Mouse (Mus musculus) kidney, adult 8-10 months (tissue): ENCODE measurements around the gene Golt1a.

Experiments
- DNase-seq, 2 experiments: peaks; one replicate each; pipeline ENCODE4 v3.0.0; 2022

Gene Golt1a

DNA sequence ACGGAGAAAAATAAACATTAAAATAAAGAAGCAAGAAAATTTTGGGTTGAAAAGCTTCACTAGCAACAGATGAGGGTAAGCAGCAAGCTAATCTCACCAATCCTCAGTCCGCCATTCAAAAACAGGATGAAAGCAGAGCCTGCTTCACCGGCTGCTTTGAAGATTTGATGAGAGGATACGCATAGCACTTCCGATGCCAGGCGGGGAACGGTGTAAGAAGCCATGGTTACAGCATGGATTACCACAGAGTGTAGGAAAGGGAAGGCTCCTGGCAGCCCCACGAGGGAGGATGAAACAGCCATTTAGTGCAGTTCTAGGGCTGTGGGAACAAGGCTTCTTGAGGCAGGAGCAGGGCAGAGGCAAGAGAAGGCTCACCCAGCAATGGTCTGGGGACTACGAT lies 42.2 kb downstream of the Golt1a start:
- DNase-seq = no peak

DNA sequence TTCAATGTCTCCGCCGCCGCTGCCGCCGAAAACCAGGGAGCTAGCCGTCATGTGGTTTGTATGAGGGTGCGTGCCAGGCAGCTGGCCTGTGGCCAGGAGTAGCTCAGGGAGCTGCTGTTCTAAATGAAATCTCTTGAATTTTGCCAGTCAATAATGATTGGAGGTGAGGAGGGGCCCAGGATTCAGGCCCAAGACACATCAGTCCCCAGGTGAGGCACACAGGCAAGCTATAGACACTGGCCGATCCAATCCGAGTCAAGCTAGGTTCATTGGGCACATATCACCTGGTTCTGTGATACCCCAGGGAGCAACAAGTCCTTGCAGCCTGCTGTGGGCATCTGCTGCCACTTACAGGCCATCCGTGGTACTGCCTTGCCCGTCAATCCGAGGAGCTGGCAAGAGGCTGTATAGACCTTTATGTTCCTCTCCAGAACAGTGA lies 43.8 kb downstream of the Golt1a start:
- DNase-seq = peak; percentile 78 to 89

DNA sequence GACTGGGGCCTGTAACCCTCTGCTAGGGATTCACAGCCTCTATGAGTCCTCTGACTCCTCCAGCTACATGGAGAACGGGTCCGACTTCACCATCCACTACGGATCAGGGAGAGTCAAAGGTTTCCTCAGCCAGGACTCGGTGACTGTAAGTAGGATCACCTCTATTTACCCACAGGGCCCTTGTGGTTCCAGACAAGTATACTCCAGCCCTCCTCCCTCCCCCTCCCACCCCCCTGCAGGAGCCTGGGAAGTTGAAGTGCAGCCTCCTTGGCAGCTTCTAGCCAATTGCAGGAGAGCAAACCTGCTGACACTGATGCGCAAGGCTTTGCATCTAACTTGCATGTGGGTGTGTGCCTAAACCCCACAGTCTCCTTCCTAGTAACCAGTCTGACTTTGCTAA lies 45.9 kb downstream of the Golt1a start:
- DNase-seq = no peak

DNA sequence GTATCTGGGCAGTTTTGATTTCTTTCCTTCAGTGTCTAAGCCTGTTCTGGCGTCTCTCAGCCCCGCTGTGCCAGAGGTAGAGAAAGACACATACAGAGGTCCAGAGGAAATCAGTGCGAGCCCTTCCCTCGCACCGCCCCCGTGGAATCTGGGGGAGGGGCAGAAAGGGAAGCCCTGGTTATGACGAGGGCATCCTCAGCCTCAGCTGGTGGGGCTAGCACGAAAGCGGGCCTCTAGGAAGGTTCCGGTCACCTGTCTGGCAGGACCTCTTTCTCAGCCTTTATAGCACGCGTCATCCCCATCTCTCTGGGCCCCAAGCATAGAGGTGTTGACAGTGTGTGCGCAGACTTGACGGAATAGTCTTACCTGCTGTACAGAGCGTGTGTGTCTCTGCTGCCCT lies 46.3 kb downstream of the Golt1a start:
- no peak for DNase-seq

DNA sequence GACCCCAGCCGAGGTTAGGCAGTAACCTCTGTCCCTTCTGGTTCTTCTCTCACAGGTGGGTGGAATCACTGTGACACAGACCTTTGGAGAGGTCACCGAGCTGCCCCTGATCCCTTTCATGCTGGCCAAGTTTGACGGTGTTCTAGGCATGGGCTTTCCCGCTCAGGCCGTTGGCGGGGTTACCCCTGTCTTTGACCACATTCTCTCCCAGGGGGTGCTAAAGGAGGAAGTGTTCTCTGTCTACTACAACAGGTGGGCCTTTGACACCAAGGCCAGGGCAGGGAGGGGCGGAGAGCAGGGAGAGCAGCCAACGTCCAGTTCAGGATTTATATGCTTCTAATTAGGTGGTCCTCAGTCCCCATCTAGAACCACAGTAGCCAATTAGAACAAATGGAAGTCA lies 46.7 kb downstream of the Golt1a start:
- DNase-seq = no peak

DNA sequence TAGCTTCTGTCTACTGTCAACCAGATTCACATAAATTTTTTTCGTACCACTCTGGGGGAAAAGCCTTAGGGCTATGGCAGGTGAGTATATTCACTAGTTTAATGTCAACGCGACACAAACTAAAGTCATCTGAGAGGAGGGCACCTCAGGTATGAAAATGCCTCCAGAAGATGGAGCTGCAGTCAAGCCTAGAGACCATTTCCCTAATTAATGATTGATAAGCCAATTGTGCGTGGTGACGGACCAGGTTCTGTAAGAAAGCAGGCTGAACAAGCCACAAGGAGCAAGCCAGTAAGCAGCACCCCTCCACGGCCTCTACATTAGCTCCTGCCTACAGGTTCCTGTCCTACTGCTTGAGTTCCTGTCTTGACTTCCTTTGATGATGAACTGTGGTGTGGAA lies 51.4 kb downstream of the Golt1a start:
- DNase-seq = no peak

DNA sequence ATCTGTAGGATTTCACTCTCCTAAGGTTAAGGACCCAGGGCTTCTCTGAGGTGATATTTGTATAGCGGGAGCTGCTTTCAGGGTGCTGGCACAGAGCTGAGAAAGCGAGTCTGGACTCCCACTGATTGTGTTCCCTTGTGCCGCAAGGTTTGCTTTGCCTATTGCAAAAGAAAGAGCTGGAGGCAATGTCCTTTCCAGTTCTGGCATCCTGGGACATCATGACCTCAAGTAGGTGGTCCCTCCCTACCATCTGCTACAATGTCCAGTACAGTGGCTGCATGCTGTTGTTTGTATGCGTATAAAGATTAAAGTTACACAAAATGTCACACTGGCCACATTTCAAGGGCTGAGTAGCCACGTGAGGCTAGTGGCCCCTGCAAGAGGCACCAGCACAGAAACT lies 52.5 kb downstream of the Golt1a start:
- no peak for DNase-seq

DNA sequence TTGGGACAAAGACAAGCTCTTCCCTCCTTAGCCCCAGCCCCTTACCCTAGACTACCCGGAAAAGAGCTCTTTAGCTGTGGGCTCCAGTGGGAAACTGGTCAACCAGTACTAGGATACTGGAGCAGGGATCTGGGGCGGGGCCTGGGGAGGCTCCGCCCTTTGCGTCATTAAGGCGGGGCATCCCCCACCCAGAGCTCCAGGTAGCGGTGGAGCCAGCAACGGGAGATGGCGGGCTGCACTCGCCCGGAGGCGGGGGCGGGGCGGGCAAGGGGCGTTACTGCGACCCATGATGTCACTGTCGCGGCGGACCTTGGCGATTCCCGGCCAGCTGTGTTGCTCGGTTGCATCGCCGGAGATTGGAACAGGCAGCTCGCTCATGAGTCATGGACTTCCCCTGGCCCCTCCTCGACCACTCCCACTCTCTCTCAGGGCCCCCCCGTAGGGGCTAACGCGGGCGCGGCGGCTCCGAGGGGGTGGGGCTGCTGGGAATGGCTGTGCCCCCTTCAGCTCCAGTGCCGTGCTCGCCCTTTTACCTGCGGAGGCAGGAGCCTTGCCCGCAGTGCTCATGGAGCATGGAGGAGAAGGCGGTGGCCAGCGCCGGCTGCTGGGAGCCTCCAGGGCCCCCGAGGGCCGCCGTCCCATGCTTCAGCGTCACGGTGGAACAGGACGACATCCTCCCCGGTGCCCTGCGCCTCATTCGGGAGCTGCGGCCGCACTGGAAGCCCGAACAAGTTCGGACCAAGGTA lies 53.8 kb downstream of the Golt1a start, which contains the start of gene Etnk2:
Gene Etnk2 (plus strand): TSS at position 297 of the 746 bp plus-strand sequence.
- peak; percentile 84 to 88 for DNase-seq

DNA sequence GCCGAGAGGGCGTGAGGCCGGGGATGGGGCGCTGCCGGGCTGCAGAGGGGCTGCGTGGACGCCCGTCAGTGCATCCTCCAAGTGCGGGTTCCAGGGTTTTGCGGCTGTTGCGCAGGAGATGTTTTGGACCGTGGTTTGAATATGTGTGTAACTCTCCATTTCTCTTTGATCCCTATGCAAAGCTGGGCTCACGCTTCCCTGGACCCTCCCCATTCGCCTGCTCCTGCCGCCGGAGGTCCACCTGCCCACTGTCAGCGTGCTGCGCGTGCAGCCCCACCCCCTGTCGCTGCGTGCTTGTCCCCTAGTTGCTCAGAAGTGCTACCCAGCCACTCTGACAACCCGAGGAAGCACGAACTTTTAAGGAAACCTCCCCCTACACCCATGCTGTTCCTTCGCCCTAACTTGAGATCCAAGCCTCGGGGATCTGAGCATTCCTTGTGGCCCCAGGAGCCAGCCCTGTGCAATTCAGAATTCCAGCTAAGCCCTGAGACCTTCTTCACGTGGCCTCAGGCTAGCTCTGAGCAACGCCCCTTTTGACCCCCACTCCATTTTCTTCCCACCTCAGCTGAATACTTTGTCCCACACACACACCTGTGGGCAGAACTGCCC lies 54.5 kb downstream of the Golt1a start:
- no peak for DNase-seq

DNA sequence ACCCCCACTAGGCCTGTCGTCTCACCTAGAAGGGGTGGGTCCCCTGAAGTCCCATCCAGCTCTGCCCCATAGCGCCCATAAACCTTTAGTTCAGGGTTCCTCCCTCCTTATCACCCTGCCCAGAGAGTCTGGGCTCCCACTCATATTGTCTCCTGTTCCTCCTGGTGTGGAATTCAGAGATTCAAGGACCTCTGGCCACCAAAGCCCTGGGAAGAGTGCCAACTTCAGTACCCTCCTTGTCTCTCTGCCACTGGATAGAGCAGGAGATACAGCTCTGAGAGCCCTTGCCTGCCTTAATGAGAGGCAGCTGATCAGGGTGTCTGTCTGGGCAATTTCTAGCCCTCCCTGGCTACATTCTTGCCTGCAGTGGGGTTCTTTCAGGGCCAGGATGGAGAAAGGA lies 55.3 kb downstream of the Golt1a start:
- no peak for DNase-seq

DNA sequence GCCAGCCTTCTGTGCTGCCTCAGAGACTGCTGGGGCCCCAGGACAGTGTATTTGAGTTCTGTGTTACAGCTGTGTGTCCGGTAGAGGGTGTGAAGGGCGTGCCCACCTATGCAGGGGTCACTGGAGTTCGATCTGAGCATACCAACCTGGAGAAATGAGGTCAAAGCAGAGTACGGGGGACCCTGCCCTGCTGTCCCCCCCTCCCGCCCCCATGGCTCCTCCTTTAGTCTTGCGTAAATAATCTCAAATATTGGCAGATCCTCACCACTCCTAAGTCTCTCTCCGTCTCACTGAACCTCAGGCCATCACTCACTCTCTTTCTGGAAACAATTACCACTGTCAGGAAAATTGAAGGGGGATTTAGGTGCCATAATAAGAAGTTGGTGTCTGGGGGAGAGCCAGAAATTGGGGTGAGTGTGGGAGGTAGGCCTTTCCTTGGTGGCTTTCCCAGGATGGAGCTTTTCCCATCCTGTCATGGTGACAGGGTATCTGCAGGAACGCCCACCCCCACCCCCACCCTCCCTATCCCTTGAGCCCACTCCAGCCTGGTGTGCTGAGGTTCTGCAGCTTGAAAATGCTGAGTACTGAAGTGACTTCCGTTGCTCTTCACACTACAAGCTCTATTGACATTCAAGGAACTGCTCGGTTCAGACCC lies 57.5 kb downstream of the Golt1a start:
- DNase-seq = no peak

DNA sequence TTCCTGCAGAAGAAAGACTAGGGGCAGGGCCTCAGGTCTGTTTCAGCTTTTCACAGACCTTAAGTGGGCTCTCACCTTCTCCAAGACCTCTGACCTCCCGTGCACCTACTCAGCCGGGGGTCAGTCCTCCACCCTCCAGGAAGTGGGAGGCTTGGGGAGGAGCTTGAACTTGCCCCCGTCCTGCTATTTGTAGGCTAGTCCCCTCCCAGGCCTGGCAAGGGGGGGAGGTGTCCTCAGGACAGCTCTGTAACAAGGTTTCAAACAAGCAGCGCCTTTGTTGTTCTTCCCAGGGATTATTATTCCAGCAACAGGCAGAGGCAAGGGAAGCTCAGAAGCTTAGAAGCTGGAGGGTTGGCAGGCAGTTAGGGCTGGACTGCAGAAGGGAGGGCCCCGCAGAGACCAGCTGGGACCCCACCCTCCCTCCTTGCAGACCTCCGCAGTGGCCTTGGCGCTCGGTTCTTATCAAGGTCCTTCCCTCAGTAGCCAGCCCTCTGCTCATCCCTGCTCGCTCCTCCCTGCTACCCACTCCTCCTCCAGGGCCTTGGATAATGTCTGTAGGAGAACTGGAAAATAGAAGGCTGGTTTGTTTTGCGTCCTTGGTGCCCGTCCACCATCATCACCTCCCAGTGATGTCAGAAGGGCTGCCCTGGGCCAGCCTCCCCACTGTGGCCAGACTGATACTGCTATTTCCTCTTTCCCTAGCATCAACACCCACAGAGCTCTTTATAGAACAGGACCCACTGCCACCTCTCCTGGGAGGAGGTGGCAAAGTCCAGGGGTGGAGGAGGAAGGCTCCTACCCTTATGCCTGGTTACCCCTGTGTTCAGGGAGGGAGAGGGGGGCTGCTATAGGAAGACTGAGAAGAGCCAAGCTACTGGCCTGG lies 58.2 kb downstream of the Golt1a start:
- no peak for DNase-seq

DNA sequence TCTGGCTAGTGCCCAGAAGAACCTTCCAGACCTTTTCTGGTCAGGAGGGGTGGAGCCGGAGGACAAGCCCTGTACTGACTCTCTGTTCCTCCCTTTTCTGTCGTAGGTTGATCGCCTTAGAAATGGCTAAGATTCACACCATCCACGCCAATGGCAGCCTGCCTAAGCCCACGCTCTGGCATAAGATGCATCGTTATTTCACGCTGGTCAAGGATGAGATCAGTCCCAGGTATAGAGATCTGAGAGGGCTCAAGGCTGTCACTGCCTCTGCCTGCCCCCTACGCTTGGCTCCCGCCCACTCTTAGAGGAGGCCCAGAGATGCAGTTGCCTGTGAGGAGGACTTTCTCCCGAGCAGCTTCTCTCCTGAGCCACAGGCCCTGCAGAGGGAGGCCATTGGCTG lies 59.0 kb downstream of the Golt1a start:
- no peak for DNase-seq

DNA sequence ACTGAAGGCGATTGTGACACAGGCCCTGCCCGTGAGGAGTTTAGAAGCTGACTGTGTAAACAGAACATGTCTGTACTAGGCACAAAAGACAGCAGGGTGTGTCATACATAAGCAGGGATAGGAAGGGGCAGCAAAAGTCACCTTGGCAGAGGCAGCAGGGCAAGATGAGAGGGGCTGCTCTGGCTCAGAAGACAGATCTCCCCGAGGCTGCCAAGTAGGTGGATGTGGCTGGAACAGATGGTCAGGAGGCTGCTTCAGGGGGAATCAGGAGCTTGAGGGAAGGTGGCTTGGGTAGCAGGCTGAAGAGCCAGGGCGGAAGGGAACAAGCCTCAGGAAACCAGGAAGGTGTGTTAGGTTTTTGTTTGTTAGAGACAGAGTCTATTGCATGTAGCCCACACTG lies 60.8 kb downstream of the Golt1a start:
- DNase-seq = no peak

DNA sequence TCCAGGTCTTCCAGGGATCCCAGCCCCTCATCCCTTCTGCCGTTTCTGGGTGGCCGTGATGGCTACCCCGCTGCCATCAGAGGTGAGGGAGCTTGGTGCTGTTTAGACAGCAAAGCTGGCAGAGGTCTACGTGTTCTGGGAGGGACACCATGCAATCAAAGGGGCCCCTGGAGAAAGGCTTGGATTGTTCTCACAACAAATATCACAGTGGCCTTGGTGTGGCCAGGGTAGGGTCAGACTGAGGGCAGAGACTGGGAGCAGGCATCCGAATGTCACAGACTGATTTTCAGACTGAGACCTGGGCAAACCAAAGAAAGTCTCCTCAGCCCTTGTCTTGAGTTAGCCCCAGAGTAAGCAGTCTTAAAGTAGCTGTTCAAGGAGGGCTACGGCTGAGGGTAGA lies 61.8 kb downstream of the Golt1a start:
- DNase-seq = no peak

DNA sequence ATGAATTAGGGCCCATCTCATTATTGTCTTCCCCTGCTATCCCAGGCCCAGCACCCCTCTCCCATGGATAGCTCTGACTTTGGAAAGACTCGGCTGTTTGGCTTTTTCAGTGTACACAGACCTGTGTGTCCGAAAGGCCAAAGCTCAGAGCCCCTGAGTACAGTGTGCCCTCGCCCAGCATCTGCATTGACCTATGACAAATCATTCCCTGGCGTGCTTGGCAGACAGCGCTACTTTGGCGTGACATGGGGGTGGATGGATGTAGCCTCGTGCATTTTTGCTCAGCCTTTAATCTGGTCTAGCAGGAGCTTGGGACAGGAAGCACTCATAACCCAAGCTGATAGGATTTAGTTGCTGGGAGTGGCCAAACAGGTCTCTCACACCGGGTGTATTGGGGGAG lies 62.5 kb downstream of the Golt1a start:
- no peak for DNase-seq
